Mouse (Mus musculus) C2C12 (cell line): ENCODE results near the gene Zbtb16.

Experiments used
- CEBPB ChIP-seq: IDR thresholded peaks from one replicate; pipeline ENCODE4 v1.6.1; 2011; ENCODE audit warnings: low read depth, mild to moderate bottlenecking, control low read depth, moderate library complexity
- CTCF ChIP-seq: IDR thresholded peaks from one replicate; pipeline ENCODE4 v1.5.1; 2011; ENCODE audit not compliant: control insufficient read depth, insufficient read depth, insufficient read length
- MAX ChIP-seq: IDR thresholded peaks from one replicate; pipeline ENCODE4 v1.6.1; 2011; ENCODE audit warnings: mild to moderate bottlenecking, control low read depth
- MYOD1 ChIP-seq: IDR thresholded peaks from one replicate; pipeline ENCODE4 v1.6.1; 2011; ENCODE audit warnings: low read depth; ENCODE audit not compliant: control insufficient read depth, insufficient read length
- MYOG ChIP-seq: IDR thresholded peaks from one replicate; pipeline ENCODE4 v1.6.1; 2011; ENCODE audit not compliant: control insufficient read depth, insufficient read length; ENCODE audit errors: extremely low read depth
- USF1 ChIP-seq: IDR thresholded peaks from one replicate; pipeline ENCODE4 v1.6.1; 2011; ENCODE audit warnings: low read depth, mild to moderate bottlenecking, control low read depth, moderate library complexity

DNA sequence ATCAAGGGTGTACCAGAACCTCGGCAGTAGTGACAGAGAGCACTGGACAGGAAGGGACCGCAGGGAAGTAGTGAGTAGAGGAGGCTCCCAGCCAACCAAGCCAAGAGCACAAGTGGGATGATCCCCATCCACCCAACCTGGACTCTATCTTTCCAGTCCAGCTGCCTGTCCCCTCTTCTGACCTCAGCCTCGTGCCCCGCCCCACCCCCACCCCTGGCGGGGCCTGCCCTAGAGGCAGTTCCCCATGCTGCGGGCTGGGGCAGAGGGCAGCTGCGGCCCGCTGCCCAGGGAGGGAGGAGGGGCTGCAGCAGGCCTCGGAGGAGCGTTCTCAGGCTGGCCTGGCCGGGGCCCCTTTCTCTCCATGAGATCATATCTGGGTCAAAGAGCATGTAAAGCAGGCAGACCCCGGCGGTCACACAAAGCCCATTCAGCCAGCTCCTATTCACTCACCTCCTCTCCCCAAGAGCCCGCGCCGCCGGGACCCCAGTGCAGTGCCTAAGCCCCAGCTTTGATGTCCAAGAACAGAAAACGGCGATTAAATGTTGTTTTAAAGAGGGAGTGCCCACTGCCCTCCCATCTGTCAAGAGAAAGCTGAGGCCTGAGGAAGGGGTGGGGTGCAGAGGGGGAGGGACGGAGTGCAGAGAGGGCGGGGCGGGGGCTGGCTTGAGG, 186.8 kb downstream of the Zbtb16 start:
- TF ChIP-seq CTCF, result no peak
- no peak for TF ChIP-seq USF1
- no peak for TF ChIP-seq MAX
- TF ChIP-seq MYOD1, result no peak
- no peak for TF ChIP-seq MYOG
- no peak for TF ChIP-seq CEBPB
